Mouse (Mus musculus): ENCODE results near the gene Aebp1. TPM values are rescaled to one million over a fixed set of nuclear protein-coding genes. Genes with fewer than 3 reads are reported as not detected.
A peak's percentile ranks its signal among the peaks of the same experiment; 100 is the strongest.

Aebp1 gene
- total and polyA plus RNA-seq, 2 experiments from 2014 or later = 14.9 to 19.8 TPM

DNA sequence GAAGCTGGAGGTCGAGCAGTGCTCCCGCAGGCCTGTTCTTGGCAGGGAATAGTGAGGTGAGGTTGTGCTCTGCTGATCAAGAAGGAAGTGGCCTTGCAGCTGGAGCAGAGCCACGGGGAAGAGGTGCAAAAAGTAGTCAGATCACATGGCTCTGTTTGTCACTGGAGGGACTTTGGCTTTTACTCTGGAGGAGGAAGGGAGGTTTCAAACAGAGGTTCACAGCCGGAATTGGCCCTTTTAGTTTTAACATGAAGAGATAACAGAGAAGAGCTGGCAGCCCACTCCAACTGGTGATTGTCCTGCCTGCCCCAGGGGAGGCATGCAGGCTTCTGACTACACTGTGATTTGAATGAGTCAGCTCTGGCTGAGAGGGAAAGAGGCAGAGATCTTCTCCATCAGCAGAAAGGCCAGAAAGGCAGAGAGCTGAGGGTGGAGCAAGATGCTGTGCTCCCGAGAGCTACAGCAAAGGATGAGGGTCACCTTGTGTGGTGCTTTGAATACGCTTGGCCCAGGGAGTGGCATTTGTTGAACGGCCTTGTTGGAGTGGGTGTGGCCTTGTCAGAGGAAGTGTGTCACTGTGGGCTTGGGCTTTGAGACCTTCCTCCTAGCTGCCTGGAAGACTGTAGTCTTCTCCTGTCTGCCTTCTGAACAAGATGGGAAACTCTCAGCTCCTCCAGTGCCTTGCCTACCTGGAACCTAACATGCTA is 15.0 kb upstream of the Aebp1 start:
- H3K9me3 ChIP-seq (ENCODE audit: low read length) = no peaks in the 10 kb centered on the region
- TF ChIP-seq CTCF (IDR thresholded peaks at IDR 0.05; ENCODE audit: low read depth) = no peak
- no peaks in the 10 kb centered on the region for H3K27me3 ChIP-seq (ENCODE audit: insufficient read depth, low read length)
- 78% methylated on average over 7 of the region's 7 CpGs for WGBS
- DNase-seq (no peak), ATAC-seq (no peak)
- no peaks in the 10 kb centered on the region for H3K36me3 ChIP-seq (ENCODE audit: insufficient read depth)
- no peak overlapping the region for H3K9ac ChIP-seq
- H3K4me1 ChIP-seq (ENCODE audit: insufficient read depth) = peaks cover 8% of the 10 kb centered on the region; the same call in 1 of the 2 replicates
- H3K27ac ChIP-seq (ENCODE audit: low read depth, low read length) = no peak overlapping the region
- no peak overlapping the region for H3K4me2 ChIP-seq (ENCODE audit: low read depth)
- H3K4me3 ChIP-seq (ENCODE audit: low read depth, low read length) = no peak overlapping the region

DNA sequence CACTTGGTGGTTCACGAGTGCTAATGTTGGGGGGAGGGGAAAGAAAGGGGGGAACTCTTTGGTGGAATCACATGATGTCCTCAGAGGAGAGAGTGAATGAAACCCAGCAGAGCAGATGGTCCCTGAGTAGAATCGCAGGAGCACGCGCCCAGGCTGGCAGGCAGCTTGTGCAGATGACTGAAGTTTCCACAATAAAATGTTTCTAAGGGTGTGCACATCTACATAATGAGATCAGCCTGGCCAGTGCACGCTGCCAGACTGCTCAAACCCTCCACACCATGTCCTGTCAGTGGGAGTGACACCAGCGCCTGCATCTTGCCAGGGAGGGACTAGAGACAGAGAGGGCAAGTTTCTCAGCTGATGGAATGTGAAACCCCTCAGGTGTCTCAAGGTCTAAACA is 13.0 kb upstream of the Aebp1 start:
- no peak overlapping the region for H3K4me2 ChIP-seq (ENCODE audit: low read depth)
- no peak overlapping the region for H3K9ac ChIP-seq
- DNase-seq (peak; percentile 81), ATAC-seq (peak; percentile 95)
- no peak for TF ChIP-seq CTCF (IDR thresholded peaks at IDR 0.05; ENCODE audit: low read depth)
- peak overlapping the region; percentile 23; the same call in 1 of the 2 replicates for H3K27ac ChIP-seq (ENCODE audit: low read depth, low read length)
- H3K9me3 ChIP-seq (ENCODE audit: low read length) = no peaks in the 10 kb centered on the region
- peaks cover 8% of the 10 kb centered on the region; the same call in 1 of the 2 replicates for H3K4me1 ChIP-seq (ENCODE audit: insufficient read depth)
- 16% methylated on average over 6 of the region's 6 CpGs for WGBS
- H3K27me3 ChIP-seq (ENCODE audit: insufficient read depth, low read length) = no peaks in the 10 kb centered on the region
- H3K36me3 ChIP-seq (ENCODE audit: insufficient read depth) = no peaks in the 10 kb centered on the region
- no peak overlapping the region for H3K4me3 ChIP-seq (ENCODE audit: low read depth, low read length)

DNA sequence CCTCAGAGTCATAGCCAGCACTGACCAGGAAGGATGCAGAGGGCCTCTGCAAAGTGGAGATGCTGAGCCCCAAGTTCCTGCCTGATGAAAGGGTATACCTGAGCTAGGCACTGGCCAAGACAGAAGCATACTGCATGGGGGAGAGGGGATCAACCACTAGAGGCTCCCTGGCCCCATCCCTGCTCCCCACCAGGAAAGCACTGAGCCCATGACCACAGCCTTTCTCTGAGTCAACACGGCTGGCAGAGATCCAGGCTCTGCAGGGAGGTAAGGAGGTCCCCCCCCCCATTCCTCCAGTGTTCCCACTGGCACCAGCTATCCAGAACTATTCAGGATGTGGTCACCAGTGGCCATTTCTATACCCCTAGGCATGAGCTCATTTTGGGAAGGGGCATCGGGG is 12.4 kb upstream of the Aebp1 start:
- Histone ChIP-seq H3K9me3 (ENCODE audit: low read length) (no peaks in the 10 kb centered on the region), H3K36me3 (ENCODE audit: insufficient read depth) (no peaks in the 10 kb centered on the region), H3K27ac (ENCODE audit: low read depth, low read length) (peak overlapping the region; percentile 23; the same call in 1 of the 2 replicates), H3K4me3 (ENCODE audit: low read depth, low read length) (no peak overlapping the region), H3K27me3 (ENCODE audit: insufficient read depth, low read length) (no peaks in the 10 kb centered on the region), H3K4me1 (ENCODE audit: insufficient read depth) (peaks cover 8% of the 10 kb centered on the region; the same call in 1 of the 2 replicates), H3K4me2 (ENCODE audit: low read depth) (no peak overlapping the region), H3K9ac (no peak overlapping the region)
- no peak for DNase-seq
- no peak for TF ChIP-seq CTCF (IDR thresholded peaks at IDR 0.05; ENCODE audit: low read depth)
- WGBS = 36% methylated on average over 2 of the region's 2 CpGs
- ATAC-seq = no peak

DNA sequence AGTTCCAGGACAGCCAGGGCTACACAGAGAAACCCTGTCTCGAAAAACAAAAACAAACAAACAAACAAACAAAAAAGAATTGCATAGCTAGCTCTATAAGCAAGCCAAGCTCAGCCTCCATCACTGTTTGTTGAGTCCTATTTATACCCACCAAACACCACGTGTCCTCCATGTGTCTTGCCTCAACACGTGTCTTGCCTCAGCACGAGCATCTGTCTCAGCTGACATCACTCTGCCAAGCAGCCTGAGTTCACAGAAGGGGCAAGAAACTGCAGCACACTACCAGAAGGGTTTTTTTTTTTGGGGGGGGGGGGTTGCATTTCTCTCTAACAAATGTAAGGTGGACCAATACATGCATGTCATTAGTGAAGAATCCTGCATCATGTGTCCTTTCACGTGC is 11.3 kb upstream of the Aebp1 start:
- WGBS = 67% methylated on average over 5 of the region's 5 CpGs
- Histone ChIP-seq H3K9me3 (ENCODE audit: low read length) (no peaks in the 10 kb centered on the region), H3K4me2 (ENCODE audit: low read depth) (no peak overlapping the region), H3K27me3 (ENCODE audit: insufficient read depth, low read length) (no peaks in the 10 kb centered on the region), H3K4me3 (ENCODE audit: low read depth, low read length) (no peak overlapping the region), H3K27ac (ENCODE audit: low read depth, low read length) (no peak overlapping the region), H3K4me1 (ENCODE audit: insufficient read depth) (peaks cover 8% of the 10 kb centered on the region; the same call in 1 of the 2 replicates), H3K36me3 (ENCODE audit: insufficient read depth) (no peaks in the 10 kb centered on the region), H3K9ac (no peak overlapping the region)
- DNase-seq (no peak), ATAC-seq (no peak)
- TF ChIP-seq CTCF (IDR thresholded peaks at IDR 0.05; ENCODE audit: low read depth) = no peak

DNA sequence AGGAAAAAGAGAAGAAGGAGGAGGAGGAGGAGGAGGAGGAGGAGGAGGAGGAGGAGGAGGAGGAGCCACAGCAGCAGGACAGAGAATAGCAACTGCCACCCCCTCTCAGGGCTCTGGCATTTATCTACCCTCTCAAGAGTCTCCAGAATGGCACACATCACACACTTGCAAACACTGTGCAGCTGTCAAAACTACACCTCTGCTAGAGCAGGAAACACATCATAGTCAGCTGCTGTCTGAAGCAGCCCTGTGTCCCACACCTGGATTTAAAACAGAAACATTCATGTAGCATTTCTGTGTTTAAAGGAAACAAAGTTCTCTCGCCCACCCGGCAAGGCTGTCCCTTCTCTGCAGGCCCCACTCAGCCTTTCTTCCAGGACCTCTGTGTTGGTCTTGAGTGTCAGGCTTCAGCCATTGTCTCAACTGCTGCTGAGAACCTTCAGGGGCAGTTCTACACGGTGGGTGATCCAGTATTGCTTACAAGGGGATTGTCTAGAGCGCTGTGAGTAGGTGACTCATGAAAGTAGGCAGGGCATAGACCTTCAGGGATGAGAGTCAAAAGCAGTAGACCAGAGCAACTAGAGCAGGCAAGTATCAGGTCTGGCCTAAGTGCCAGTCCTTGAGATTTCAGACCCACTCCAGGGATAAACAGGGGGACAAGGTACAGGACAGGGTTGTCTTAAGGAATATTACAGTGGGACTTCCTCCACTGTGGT is 10.6 kb upstream of the Aebp1 start:
- H3K4me3 ChIP-seq (ENCODE audit: low read depth, low read length) = no peak overlapping the region
- no peak for TF ChIP-seq CTCF (IDR thresholded peaks at IDR 0.05; ENCODE audit: low read depth)
- H3K4me2 ChIP-seq (ENCODE audit: low read depth) = no peak overlapping the region
- no peak overlapping the region for H3K27ac ChIP-seq (ENCODE audit: low read depth, low read length)
- DNase-seq (no peak), ATAC-seq (no peak)
- no peaks in the 10 kb centered on the region for H3K36me3 ChIP-seq (ENCODE audit: insufficient read depth)
- H3K4me1 ChIP-seq (ENCODE audit: insufficient read depth) = peaks cover 8% of the 10 kb centered on the region; the same call in 1 of the 2 replicates
- H3K9ac ChIP-seq = no peak overlapping the region
- H3K27me3 ChIP-seq (ENCODE audit: insufficient read depth, low read length) = no peaks in the 10 kb centered on the region
- WGBS = 54% methylated on average over 4 of the region's 4 CpGs
- no peaks in the 10 kb centered on the region for H3K9me3 ChIP-seq (ENCODE audit: low read length)

DNA sequence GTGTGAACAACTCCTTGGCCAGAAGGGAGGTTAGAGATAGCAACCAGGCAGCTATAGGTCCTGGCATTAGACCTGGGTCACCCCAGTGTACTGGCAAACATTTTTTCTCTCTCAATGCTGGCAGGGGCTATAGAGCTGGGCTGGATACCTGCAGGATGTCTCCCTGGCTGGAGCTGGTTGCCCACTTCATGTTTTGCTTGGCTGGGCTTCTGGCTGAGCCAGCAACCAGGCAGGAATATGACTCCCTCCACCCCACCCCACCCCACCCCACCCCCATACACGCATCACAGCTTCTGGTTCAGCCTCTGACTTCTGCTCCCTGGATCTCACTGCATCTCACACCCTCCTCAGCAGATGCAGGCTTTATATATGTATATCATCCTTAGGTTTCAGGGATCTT is 9.4 kb upstream of the Aebp1 start:
- Histone ChIP-seq H3K36me3 (ENCODE audit: insufficient read depth) (no peaks in the 10 kb centered on the region), H3K4me2 (ENCODE audit: low read depth) (no peak overlapping the region), H3K9ac (no peak overlapping the region), H3K27ac (ENCODE audit: low read depth, low read length) (no peak overlapping the region), H3K4me1 (ENCODE audit: insufficient read depth) (peaks cover 8% of the 10 kb centered on the region; the same call in 1 of the 2 replicates), H3K27me3 (ENCODE audit: insufficient read depth, low read length) (no peaks in the 10 kb centered on the region), H3K9me3 (ENCODE audit: low read length) (no peaks in the 10 kb centered on the region), H3K4me3 (ENCODE audit: low read depth, low read length) (no peak overlapping the region)
- WGBS = 91% methylated on average over 1 of the region's 1 CpGs
- DNase-seq (no peak), ATAC-seq (no peak)
- TF ChIP-seq CTCF (IDR thresholded peaks at IDR 0.05; ENCODE audit: low read depth) = no peak

GRCm38 (mm10) chr11:5855481-5855880 is 6.3 kb upstream of the Aebp1 start:
- H3K27ac ChIP-seq (ENCODE audit: low read depth, low read length) = no peak overlapping the region

More at GRCm38 (mm10) chr11:5855481-5855880, 6.3 kb upstream of the Aebp1 start:
- Histone ChIP-seq H3K4me2 (ENCODE audit: low read depth) (no peak overlapping the region), H3K9ac (no peak overlapping the region), H3K9me3 (ENCODE audit: low read length) (no peaks in the 10 kb centered on the region), H3K4me1 (ENCODE audit: insufficient read depth) (no peaks in the 10 kb centered on the region), H3K27me3 (ENCODE audit: insufficient read depth, low read length) (no peaks in the 10 kb centered on the region), H3K36me3 (ENCODE audit: insufficient read depth) (no peaks in the 10 kb centered on the region), H3K4me3 (ENCODE audit: low read depth, low read length) (no peak overlapping the region)
- DNase-seq (no peak), ATAC-seq (no peak)
- TF ChIP-seq CTCF (IDR thresholded peaks at IDR 0.05; ENCODE audit: low read depth) = no peak
